Mouse (Mus musculus) CD4-positive, CD25-positive, alpha-beta regulatory T cell, adult 2 months (primary cell): ENCODE data around the gene Mocs1.

Experiments
- DNase-seq: peaks from one replicate; pipeline ENCODE4 v3.0.0-alpha.2; 2012; ENCODE audit warnings: low read depth, low spot score

Gene Mocs1

DNA sequence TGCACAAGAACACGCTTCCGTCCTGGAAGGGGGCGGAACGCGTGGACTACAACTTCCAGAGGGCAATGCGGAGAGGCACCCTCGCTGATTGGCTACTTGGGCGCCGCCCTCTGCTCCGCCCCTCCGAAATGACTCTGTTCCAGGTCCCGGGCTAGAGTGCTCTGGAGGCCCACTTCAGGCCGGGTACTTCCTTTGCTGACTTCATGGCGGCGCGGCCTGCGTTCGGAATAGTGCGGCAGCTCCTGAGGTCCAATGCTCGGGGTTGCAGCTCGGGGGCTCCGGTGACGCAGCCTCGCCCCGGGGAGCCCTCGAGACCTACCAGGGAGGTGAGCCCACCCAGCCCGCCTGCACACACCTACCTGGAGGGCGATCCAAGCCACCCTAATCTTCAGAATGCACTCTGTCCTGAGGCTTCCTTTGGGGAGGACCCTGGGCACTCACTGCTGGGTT lies at the start of gene Mocs1:
Gene Mocs1, plus strand, starts transcription at position 124 of the 450 bp plus-strand sequence.
- peak; percentile 96 for DNase-seq

DNA sequence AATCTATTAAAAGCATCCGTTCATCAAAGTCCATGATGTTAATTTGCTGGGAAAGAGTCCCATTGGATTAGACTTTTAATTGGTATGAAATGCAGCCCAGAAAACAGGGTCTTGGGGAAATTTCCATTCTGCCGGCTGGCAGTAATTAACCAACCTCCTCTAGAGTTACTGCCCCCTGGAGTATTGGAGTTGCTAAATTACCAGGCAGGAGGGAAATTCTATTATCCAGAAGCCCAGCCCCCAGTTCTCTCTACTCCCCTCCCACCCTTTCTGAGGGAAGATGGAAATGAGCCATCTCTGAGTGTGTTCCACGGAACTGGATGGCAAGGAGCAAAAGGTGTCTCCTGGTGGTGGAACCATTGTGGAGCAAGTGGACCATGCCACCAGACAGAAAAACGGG lies 48.5 kb upstream of the Mocs1 start:
- DNase-seq = no peak

DNA sequence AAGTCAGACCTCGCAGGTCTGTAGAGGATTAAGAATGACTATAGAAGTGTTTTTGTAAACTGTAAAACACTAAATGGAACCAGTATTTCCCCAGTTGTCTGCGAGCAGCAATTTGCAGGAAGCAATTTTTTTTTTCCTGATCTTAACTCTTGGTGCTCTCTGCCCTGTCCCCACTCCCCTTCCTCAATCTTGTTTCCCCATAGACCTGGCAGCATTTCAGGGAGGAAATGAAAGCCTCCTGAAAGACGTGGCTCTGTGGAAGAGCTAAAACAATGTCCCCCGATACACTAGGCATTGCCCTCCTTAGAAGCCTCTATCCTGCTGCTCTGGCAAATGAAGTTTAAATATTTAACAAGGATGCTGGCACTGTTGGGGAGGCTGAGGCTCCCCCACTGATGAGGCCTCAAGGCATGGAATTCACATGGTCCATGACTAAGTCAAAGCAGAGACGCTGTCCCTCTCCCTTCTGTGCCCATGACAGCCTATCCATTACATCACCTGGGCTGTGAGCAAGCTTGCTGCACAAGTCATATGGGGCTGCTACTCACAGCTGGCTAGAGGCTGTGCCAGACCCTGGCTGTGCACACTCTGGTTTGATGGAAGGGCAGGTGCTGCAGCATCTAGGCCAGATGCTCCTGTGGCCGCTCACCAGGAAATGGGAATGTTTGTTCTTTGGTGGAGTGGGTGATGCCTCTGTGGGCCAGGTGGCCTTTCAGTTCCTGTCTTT lies 43.8 kb upstream of the Mocs1 start:
- DNase-seq = no peak

DNA sequence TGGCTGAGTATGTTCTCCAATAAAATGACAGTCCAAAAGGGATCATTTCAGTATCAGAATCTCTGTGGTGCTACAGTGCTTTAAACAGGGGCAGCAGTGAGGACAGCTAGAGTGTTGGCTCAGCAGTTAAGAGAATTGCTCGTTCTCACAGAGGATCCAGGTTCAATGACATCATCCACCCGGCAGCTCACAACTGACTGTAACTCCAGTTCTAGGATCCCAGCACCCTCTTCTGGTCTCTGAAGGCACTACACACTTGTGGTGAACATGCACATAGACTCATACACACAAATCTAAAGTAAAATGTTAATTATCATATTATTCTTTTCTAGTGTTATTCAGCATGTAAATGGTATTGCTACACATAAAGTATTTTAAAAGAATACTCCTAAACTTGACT lies 40.4 kb upstream of the Mocs1 start:
- DNase-seq = no peak

DNA sequence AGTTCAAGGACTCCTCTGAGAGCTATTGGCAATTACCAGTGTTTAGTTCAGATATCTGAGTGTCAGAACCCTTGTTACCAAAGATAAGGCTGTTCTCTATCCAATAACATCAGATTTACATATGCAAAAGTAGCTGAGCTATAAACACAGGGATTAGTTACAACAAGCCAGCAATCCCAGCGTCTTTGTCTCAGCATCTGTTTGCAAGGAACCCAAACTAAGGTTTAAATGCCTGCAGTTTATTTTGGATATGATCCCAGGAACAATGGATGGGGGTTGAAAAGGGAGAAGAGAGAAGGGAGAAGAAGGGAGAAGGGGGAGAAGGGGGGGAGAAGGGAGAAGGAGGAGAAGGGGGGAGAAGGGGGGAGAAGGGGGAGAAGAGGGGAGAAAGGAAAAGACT lies 35.4 kb upstream of the Mocs1 start:
- DNase-seq = no peak

DNA sequence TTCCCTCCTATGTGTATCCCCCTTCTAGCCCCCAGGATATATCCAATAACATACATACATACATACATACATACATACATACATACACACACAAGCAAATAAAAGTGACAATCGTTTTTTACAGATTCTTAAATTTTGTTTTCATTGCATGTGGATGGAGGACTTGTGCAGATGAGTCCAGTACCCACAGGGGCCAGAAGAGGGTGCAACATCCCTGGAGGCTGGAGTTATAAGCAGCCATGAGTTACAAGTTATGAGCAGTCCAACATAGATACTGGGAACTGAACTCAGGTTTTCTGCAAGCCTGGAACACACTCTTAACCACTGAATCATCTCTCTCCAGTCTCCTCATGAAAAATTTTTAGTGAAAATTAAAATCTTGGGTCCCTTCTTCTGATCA lies 33.3 kb upstream of the Mocs1 start:
- DNase-seq = peak; percentile 12

DNA sequence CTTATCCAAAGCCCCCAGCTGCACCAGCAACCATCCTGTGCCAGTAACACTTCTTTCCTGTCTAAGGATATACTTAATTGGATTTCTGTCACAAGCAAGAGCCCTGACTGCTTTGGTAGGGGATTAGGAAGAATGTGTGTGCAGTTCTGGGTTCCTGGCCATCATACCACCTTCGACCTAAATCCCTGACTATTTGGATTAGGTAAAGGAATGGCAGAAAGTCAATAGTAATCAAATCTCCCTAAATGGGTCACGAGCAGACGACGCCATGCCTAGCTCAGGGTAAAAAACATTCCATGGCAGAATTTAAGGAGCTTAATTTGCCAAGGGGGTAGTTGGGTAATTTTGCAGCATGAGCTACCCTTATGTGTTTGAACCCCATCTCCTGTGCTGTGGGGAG lies 28.6 kb upstream of the Mocs1 start:
- DNase-seq = no peak

DNA sequence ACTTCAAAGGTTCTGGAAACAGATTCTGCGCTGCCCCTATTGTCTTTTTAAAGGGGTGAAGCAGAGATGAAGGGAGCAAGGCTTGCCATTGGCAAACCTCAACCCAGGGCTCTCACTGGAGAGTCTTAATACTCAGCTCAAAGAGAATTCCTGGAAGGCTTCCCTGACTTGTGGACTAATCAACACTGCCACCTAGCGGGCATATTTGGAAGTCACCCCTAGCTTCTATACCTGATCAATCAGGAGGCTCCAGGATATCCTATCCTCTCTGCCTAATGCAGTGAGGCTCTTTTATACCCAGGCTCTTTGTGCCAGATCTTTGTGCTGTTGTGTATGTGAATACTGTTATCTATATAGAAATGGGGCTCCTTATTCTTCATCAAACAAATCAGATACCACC lies 28.0 kb upstream of the Mocs1 start:
- DNase-seq = peak; percentile 79

DNA sequence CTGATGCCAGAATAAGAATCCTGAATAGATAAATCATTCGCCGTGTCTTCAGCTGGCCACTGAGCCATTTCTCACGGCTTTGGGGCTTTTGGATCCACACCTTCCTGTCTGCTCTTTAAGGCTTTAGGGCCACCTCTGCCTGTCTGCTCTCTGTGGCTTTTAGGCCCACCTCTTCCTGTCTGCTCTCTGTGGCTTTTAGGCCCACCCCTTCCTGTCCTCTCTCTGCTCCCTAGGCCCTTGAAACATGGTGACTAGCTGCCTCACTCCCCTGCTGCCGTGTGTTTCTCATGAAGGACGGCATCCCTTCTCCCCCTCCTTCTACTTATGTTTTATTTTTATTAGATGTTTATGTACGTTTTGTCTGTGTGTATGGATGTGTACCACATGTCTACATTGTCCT lies 25.0 kb upstream of the Mocs1 start:
- DNase-seq = peak; percentile 58

DNA sequence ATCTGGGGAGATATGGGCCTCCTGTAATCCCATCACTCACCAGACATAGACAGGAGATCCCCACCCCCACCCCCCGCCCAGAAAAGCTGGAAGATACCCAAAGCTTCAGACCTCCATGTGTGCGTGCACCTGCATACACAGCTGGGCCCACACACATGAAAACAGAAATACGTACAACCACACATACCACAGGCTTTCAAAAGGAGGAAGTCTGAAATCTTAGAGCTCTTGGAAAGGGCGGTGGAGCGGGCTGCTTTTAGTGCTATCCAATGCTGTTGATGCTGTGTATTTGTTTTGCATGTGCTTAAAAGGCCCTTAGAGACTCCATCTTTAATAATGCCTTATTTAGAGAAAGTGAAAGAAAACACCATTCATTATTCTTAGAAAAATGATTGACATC lies 22.2 kb upstream of the Mocs1 start:
- no peak for DNase-seq

DNA sequence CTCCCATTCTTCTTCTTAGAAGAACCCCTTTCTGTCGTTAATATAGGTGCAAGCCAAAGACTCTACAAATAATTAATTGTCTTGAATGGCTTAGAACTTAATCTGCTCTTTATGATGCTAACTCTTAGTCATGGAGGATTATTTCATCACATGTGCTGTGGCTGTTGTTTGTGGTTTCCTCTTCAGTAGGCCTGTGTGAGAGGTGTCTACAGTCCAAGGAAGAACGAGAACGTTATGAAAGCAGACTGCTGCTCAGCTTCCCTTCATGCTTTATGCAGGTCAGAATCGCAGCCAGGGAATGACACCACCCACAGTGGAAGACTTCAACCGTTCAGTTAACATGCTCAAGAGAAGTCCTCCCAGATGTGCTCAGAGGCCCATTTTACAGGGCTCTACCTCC lies 15.2 kb upstream of the Mocs1 start:
- no peak for DNase-seq

DNA sequence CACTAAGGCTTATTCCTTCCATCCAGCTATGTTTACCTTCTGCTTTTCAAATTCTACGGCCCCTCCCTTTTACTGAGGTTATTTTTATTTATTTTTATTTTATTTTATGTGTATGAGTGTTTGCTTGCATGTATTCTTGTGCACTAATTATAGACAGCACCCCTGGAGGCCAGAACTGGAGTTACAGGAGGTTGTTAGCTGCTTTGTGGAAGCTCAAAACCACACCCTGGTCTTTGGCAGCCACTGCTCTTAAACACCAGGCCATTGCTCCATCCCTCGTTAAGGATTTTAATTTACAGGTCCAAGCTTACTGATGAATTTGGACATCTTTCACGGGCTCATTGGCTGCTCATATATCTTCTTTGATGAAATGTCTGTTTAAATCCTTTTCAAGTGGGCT lies 14.6 kb upstream of the Mocs1 start:
- DNase-seq = peak; percentile 55

DNA sequence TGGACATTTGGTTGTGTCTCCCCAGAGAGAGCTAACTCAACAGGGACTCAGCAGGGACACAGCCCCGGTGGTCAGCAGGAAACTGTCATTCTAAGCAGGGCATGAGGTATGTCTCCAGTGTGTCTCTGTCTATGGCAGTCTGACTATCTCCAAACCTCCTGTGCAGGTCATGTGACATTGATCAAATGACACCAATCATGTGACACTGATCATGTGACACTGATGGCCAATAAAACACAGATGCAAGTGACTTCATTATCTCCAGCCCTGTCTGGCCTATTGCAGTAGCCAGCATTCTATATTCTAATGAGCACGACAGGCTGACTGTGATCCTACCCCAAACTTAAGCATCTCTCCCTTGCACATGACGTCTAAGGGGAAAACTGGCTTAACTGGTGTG lies 11.9 kb upstream of the Mocs1 start:
- DNase-seq = no peak

DNA sequence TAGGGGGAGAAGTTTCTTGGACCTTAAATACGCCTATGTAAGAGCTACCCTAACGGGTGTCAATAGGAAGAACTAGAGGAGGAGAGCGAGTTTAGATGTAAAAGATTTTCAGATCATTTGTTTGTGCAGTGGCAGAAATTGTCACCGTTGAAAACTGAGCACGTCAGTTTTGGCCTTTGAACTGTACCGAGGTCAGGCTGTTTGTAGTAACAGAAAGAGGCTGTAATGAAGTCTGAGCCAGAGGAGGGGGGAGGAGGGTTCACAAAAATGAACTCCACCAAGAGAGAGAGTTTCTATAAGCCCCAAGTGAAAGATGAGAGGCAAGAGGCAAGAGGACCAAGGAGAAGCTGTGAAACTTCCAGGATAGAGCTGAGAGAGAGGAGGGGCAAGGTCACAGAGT lies 8.3 kb upstream of the Mocs1 start:
- DNase-seq = no peak

DNA sequence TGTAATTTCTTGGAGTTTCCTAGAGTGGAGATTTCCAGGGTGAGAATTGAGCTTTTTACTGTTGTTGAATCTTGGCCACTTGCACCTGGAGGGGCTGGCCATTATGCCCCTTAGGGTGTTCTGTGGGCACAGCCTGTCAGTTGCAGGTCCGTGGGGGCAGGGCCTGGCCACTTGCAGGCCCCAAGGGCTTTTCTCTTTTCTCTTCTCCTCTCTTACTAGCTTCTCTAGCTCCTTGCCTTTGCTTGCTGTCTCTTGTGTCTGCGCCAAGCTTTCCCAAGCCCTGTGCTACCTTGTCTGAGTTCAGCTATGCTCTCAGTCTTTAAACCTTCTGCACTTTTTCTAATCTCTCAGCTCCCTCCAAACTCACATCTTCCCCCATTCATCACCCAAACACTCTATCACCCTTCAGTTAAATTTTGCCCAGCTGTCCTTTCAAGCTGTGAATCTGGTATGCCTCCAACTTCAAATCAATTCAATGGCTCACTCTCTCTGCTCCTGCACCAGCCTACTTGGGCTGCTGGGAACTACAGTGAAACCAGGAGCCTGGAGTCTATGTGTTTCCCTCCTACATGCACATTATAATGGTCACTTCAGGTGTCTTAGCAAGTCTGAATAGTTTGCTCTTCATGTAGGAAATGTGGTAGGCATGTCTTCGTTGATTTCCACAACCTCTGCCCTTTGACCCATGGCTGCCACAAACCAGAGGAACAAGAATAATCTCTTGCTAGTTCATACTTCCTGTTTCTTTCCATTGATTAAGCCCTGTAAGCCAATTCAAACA lies 5.7 kb upstream of the Mocs1 start:
- no peak for DNase-seq

DNA sequence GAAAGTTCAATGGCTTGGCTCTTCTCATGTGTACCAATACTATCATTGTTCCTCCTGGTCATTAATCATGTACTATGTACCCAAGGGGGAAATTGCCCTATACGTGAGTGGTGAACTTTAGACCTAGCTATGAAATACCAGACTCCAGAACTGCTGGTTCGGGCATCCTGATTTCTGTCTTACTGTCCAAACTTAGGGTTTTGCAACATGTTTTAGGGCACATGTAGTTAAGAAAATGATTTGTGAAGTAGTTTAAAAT lies 5.2 kb upstream of the Mocs1 start:
- DNase-seq = no peak

DNA sequence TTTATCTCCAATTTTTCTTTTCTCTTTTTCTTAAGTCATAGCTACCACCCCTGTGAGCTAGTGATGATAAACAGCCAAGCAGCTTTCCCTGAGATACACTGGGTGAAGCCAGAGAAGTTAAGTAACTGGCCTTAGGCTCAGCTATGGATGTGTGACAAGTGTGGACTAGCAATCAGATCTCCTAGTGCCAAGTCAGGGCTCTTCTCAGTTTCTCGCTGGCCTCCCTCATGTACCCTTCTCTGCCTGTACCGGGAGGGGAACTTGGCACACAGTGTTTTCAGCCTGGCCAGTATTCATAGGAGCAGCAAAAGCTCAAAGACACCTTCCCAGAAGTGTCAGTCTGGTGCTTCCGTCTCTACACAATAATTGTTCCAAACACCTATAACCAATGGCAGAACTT lies 4.3 kb upstream of the Mocs1 start:
- no peak for DNase-seq

DNA sequence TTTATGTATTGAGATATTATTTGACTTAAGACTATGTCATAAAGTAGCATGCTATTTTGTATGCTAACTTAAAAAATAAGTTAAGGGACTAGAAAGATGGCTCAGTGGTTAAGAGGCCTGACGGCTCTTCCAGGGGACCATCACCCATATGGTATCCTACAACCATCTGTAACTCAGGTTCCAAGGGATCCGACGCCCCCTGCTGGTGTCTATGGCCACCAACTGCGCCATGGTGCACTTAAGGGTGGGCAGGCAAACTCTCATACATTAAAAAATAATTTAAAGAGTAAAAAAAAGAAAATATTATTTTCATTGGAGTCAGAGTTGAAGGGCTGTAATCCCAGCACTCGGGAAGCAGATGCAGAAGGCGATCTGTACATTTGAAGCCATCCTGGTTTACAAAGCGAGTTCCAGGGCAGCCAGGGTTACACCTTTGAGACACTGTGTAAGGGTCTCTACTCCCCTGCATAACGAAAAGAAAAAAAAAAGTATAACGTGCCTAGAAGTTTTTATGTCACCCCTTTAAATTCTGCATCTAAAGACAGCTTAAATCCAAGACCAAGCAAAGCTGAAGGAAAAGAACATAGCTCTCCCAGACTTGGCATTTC lies 427 bp upstream of the Mocs1 start:
- peak; percentile 53 for DNase-seq

DNA sequence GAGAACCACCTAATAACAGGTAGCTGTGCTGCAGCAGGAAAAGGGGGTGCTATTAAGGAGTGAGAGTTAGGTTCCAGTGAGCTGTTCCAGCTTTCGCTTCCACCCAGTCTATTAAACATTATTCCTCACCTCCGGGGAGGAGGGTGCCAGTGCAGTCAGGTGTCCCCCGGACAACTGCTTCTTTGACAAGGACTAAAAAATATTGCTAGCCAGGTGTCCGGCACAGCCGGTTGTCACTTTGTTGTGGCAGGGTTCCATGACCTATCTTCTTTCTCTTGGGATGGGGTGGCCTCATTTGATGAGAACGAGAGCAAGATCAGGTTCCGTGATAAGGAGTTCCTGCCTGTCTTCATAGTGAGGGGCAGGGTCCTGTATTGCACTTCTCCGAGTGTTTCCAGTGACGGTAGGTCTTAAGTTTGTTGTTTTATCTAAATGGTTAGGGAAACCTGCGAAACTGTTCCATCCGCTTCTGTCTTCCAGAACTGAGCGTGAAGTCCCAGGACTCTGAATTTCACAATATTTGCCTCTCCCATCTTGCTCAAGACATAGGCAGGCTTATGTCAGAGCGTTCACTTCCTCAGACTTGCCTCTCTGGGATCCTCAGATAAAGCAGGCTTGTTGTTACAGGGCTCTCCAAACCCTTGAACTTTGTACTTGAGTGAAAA lies 721 bp downstream of the Mocs1 start:
- DNase-seq = peak; percentile 20

DNA sequence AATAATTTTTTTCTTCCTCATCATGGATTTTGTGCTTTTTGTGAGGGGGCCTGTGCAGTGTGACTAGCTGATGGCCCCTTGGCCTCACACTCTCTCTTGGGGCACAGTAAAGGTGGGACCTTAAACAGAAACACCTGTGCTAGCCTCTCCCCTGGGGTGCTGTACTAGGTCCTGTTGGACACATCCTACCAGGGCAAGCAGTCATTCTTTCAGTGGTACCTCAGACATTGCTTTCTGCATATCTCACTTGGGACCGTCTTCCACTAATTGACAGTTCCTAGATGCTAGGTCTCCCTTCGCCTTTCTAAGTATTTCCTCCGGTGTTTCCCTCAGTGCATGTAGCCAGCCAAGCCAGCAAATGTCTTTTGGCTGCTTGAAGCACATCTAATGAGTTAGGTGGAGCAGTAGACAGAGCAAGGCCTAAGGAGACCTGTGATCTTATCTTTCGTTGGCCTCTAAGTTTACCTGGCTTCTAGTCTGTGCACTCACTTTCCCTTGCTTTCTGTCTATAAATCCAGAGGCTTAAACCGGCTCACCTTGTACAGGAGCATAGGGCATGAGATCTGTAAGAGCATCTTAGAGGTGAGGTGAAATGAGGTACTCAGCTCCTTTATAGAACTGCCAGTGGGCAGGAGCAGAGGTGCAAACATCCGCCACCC lies 1.4 kb downstream of the Mocs1 start:
- no peak for DNase-seq

DNA sequence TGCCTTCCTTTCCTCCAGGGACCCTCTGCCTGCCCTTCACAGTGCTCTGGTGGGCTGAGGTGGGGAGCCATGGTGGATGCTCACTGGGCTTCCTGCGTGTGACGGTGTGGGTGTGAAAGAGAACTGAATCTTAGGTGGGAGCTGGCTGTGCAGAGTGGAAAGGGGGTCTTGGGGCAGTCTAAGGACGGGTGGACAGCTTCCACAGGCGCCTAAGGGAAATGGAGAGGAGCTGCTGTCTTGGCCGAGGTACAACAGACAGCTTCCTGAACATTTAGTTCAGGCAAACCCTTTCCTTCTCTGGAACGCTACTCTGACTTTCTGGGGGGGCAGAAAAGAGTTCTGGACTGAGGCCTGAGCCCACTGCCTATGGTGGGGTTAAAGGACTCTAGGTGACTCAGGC lies 2.0 kb downstream of the Mocs1 start:
- DNase-seq = no peak

DNA sequence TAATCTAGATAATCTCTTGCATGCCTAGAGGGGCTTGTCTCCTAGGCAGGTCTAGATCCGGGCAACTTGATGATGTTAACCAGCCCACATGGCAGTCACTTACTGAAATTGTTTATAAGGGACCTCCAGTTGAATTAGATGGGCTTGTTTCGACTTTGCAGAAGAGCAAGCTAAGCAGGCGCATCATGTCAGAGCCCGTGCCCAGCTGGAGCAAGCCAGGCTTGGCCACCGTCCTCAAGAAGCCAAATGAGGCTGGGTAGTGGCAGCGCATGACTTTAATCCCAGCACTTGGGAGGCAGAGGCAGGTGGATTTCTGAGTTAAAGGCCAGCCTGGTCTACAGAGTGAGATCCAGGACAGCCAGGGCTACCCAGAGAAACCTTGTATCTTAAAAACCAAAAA lies 3.0 kb downstream of the Mocs1 start:
- DNase-seq = no peak
